Mouse (Mus musculus) embryonic fibroblast, embryonic 13.5 days (primary cell): Measurements from ENCODE around the gene Dnajc16. TPM values are rescaled to one million over a fixed set of nuclear protein-coding genes. Genes with fewer than 3 reads are reported as not detected.

Source experiments
- H3K27ac ChIP-seq: 2 replicates; pipeline ENCODE4 v1.5.1; 2012; ENCODE audit warnings: low read length, control low read depth, inconsistent platforms; ENCODE audit not compliant: insufficient read depth
- H3K4me1 ChIP-seq: 2 replicates; pipeline ENCODE4 v1.6.1; 2011; ENCODE audit warnings: low read length; ENCODE audit not compliant: control insufficient read depth, insufficient read depth
- H3K4me3 ChIP-seq: 2 replicates; pipeline ENCODE4 v1.5.1; 2011; ENCODE audit warnings: mild to moderate bottlenecking, control low read depth, low read length; ENCODE audit not compliant: insufficient read depth
- CTCF ChIP-seq: IDR thresholded peaks from 2 replicates; pipeline ENCODE4 v1.5.1; 2011; ENCODE audit warnings: mild to moderate bottlenecking, control low read depth, low read length, moderate library complexity, borderline replicate concordance; ENCODE audit not compliant: insufficient read depth
- POLR2A ChIP-seq: IDR thresholded peaks from 2 replicates; pipeline ENCODE4 v1.6.1; 2011; ENCODE audit warnings: low read depth, mild to moderate bottlenecking, control low read depth, low read length, moderate library complexity
- polyA plus RNA-seq: library from polyadenylated mRNA; stranded (reverse); fragments of >200 nt; gene quantifications from 2 replicates; pipeline ENCODE4 v1.2.4, GENCODE M21; 2011; ENCODE audit warnings: low read depth; ENCODE audit not compliant: missing spikeins, insufficient read length

The Dnajc16 gene
- polyA plus RNA-seq, 1 experiment: 11.3 TPM

- H3K4me3 ChIP-seq: no peak overlapping the region
- H3K4me1 ChIP-seq: 0 out of 2 replicates have a peak, but pooled peaks cover 2% of the 10 kb centered on the region
- TF ChIP-seq POLR2A (no peak), CTCF (no peak)
- H3K27ac ChIP-seq: no peak overlapping the region
These were observed 35.3 kb downstream of the Dnajc16 start for GRCm38 (mm10) chr4:141755375-141755930.

GRCm38 (mm10) chr4:141752076-141752421, 38.7 kb downstream of the Dnajc16 start:
- Histone ChIP-seq H3K4me1 (0 out of 2 replicates have a peak, but pooled peaks cover 2% of the 10 kb centered on the region), H3K27ac (no peak overlapping the region), H3K4me3 (no peak overlapping the region)
- TF ChIP-seq CTCF (no peak), POLR2A (no peak)

- no peak overlapping the region for H3K4me3 ChIP-seq
These were observed 39.2 kb downstream of the Dnajc16 start for GRCm38 (mm10) chr4:141751419-141752075.

GRCm38 (mm10) chr4:141750826-141751225, 39.9 kb downstream of the Dnajc16 start:
- no peak for TF ChIP-seq CTCF
- TF ChIP-seq POLR2A: no peak
- Histone ChIP-seq H3K4me3 (no peak overlapping the region), H3K4me1 (0 out of 2 replicates have a peak, but pooled peaks cover 2% of the 10 kb centered on the region), H3K27ac (no peak overlapping the region)

More at GRCm38 (mm10) chr4:141751419-141752075, 39.2 kb downstream of the Dnajc16 start:
- TF ChIP-seq CTCF: no peak
- no peak for TF ChIP-seq POLR2A
- Histone ChIP-seq H3K27ac (no peak overlapping the region), H3K4me1 (0 out of 2 replicates have a peak, but pooled peaks cover 2% of the 10 kb centered on the region)

- Histone ChIP-seq H3K4me1 (0 out of 2 replicates have a peak, but pooled peaks cover 2% of the 10 kb centered on the region), H3K4me3 (no peak overlapping the region), H3K27ac (no peak overlapping the region)
- TF ChIP-seq CTCF (no peak), POLR2A (no peak)
These were observed 41.2 kb downstream of the Dnajc16 start for GRCm38 (mm10) chr4:141749557-141749956.

- peaks cover 2% of the 10 kb centered on the region; the same call in 1 of the 2 replicates for H3K4me1 ChIP-seq
- no peak within 1 kb of the TSS for H3K27ac ChIP-seq
- TF ChIP-seq CTCF (no peak), POLR2A (no peak)
These were observed 44.0 kb downstream of the Dnajc16 start, which contains the start of gene Agmat for GRCm38 (mm10) chr4:141746578-141747346. Gene Agmat (plus strand): TSS chr4:141746672.

GRCm38 (mm10) chr4:141742381-141742780, 48.4 kb downstream of the Dnajc16 start:
- Histone ChIP-seq H3K4me1 (peaks cover 2% of the 10 kb centered on the region; the same call in 1 of the 2 replicates), H3K27ac (no peak overlapping the region), H3K4me3 (no peak overlapping the region)
- no peak for TF ChIP-seq CTCF

More at GRCm38 (mm10) chr4:141746578-141747346, 44.0 kb downstream of the Dnajc16 start, which contains the start of gene Agmat:
- no peak within 1 kb of the TSS for H3K4me3 ChIP-seq

- Histone ChIP-seq H3K4me3 (no peak overlapping the region), H3K4me1 (peaks cover 2% of the 10 kb centered on the region; the same call in 1 of the 2 replicates), H3K27ac (no peak overlapping the region)
- no peak for TF ChIP-seq CTCF
- TF ChIP-seq POLR2A: no peak
These were observed 48.9 kb downstream of the Dnajc16 start for GRCm38 (mm10) chr4:141741856-141742255.

GRCm38 (mm10) chr4:141738015-141738414, 52.7 kb downstream of the Dnajc16 start:
- H3K4me1 ChIP-seq: peaks cover 2% of the 10 kb centered on the region; the same call in 1 of the 2 replicates
- H3K4me3 ChIP-seq: no peak overlapping the region
- no peak for TF ChIP-seq CTCF
- no peak for TF ChIP-seq POLR2A
- no peak overlapping the region for H3K27ac ChIP-seq
